Mouse (Mus musculus) lung, postnatal 0 days (tissue): ENCODE measurements around the gene Arpp21. TPM values are rescaled to one million over a fixed set of nuclear protein-coding genes. Genes with fewer than 3 reads are reported as not detected.

Experiments
- ATAC-seq: fragments of 200-750 bp; cut with Nextera tagmentation; 2 replicates; pipeline ENCODE4 v1.8.0; 2017; ENCODE audit warnings: moderate library complexity
- DNase-seq: peaks from one replicate; pipeline ENCODE4 v3.0.0-alpha.2; 2016; ENCODE audit warnings: low spot score
- H3K27ac ChIP-seq: fragments of 300-500 bp; sonication (generic); 2 replicates; pipeline ENCODE4 v1.5.1; 2014; ENCODE audit warnings: antibody characterized with exemption, mild to moderate bottlenecking, low read length, mixed read lengths
- H3K27me3 ChIP-seq: fragments of 300-500 bp; sonication (generic); replicated peaks from 2 replicates; pipeline ENCODE4 v1.6.1; 2014; ENCODE audit warnings: low read length, mixed read lengths; ENCODE audit not compliant: insufficient read depth
- H3K36me3 ChIP-seq: fragments of 300-500 bp; sonication (generic); 2 replicates; pipeline ENCODE4 v1.6.1; 2014; ENCODE audit warnings: low read length, mixed read lengths; ENCODE audit not compliant: insufficient read depth
- H3K4me1 ChIP-seq: fragments of 300-500 bp; sonication (generic); 2 replicates; pipeline ENCODE4 v1.6.1; 2014; ENCODE audit warnings: antibody characterized with exemption, low read depth, low read length, mixed read lengths; ENCODE audit not compliant: insufficient read depth
- H3K4me2 ChIP-seq: fragments of 300-500 bp; sonication (generic); replicated peaks from 2 replicates; pipeline ENCODE4 v1.6.1; 2014; ENCODE audit warnings: low read depth, mild to moderate bottlenecking, low read length, moderate library complexity, mixed read lengths
- H3K4me3 ChIP-seq: fragments of 300-500 bp; sonication (generic); 2 replicates; pipeline ENCODE4 v1.5.1; 2014; ENCODE audit warnings: low read depth, low read length
- H3K9ac ChIP-seq: fragments of 300-500 bp; sonication (generic); replicated peaks from 2 replicates; pipeline ENCODE4 v1.6.1; 2014; ENCODE audit warnings: low read depth, mild to moderate bottlenecking
- H3K9me3 ChIP-seq: fragments of 300-500 bp; sonication (generic); 2 replicates; pipeline ENCODE4 v1.6.1; 2016; ENCODE audit warnings: low read length, mixed read lengths
- CTCF ChIP-seq: IDR thresholded peaks from 2 replicates; pipeline ENCODE4 v1.5.1; 2016; ENCODE audit warnings: antibody characterized with exemption, mild to moderate bottlenecking
- EP300 ChIP-seq: IDR thresholded peaks from 2 replicates; pipeline ENCODE4 v1.6.1; 2016; ENCODE audit warnings: antibody characterized with exemption, mild to moderate bottlenecking, control low read depth
- WGBS: fragments of 180-500 bp; shearing (Covaris S2); extraction: QIAGEN DNeasy Blood & Tissue Kit; methylation state at CpG from one replicate; pipeline ENCODE4 v1.1.7; 2014; 5-methylcytosine and 5-hydroxymethylcytosine counted together
- polyA plus RNA-seq: library from polyadenylated mRNA; unstranded; fragments of >200 nt; fragmentation: Nextera tagmentation; extraction: Ambion mirVana; gene quantifications from 2 replicates; pipeline ENCODE4 v1.2.1, GENCODE M21; 2015

Gene Arpp21
- polyA plus RNA-seq, 1 experiment from 2014 or later, result not detected

DNA sequence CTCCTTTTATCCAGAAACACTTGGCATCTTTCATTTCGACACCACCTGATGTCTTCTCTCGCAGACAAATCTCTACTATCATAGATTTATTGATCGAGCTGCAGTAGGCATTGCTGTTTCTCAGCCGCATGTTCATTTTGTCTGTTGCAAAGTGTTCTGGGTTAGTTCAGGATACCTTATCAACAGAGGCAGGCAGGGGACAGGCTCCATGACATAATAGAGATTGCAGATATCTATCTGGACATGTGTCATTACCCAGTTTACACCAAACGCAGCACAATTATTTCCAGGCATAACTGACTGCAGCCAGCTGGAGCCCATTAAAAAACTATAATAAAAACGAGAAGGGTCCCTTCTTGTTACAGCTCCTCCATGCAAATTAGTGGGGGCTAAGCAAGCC lies 59.4 kb downstream of the Arpp21 start:
- Histone ChIP-seq H3K9me3 (no peaks in the 10 kb centered on the region), H3K4me1 (no peaks in the 10 kb centered on the region), H3K9ac (no peak overlapping the region), H3K4me2 (no peak overlapping the region), H3K27ac (no peak overlapping the region), H3K4me3 (no peak overlapping the region), H3K36me3 (no peaks in the 10 kb centered on the region), H3K27me3 (no peaks in the 10 kb centered on the region)
- no peak for DNase-seq
- no peak for ATAC-seq
- TF ChIP-seq CTCF (no peak), EP300 (no peak)
- WGBS, result 59% methylated on average over 6 of the region's 6 CpGs

DNA sequence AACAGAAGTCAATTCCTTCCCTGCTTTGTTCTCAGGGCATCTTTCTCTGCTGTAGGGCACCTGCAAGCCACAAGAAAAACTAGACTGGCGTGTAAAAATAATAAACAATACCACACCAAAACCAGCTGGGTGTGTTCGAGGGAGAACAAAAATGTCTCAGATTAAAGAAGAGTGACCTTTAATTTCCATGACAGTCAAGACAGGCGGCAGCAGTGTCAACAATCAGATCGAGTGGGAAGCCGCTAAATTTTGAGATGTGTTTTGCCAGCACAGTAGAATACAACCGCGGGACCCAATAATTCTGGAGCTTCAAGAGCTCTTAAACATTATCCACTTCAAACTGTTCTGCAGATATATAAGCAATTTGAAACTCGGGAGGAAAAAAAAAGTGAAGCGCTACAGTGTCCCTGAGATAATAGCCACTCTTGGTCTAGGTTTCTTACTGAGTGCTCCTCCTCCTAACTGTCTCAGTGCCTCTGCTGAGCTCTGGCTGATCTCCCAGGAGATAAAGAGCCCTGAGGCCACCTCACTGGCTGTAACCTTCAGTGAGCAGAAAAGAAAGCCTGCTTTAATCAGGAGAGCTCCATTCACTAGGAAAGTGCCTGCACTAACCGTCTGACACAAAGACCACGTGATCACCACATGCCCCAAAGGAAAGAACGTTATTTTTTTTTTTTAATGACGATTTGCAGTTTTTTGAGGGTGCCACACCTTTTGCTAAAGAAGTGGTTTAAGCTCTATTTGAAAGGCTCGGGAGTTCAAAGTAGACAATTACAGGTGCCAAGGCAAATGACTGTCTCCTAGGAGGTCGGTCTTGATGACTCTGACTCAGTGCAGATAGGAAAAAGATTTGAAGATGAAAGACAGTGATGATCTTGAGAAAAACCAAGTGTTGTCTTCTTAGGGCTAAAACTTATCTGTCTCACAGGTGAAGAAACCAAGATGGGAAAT lies 61.1 kb downstream of the Arpp21 start:
- Histone ChIP-seq H3K27me3 (no peaks in the 10 kb centered on the region), H3K9ac (no peak overlapping the region), H3K4me1 (no peaks in the 10 kb centered on the region), H3K9me3 (no peaks in the 10 kb centered on the region), H3K36me3 (no peaks in the 10 kb centered on the region), H3K4me3 (no peak overlapping the region), H3K4me2 (no peak overlapping the region), H3K27ac (no peak overlapping the region)
- ATAC-seq (no peak), DNase-seq (no peak)
- 14% methylated on average over 15 of the region's 15 CpGs for WGBS
- no peak for TF ChIP-seq CTCF
- no peak for TF ChIP-seq EP300

DNA sequence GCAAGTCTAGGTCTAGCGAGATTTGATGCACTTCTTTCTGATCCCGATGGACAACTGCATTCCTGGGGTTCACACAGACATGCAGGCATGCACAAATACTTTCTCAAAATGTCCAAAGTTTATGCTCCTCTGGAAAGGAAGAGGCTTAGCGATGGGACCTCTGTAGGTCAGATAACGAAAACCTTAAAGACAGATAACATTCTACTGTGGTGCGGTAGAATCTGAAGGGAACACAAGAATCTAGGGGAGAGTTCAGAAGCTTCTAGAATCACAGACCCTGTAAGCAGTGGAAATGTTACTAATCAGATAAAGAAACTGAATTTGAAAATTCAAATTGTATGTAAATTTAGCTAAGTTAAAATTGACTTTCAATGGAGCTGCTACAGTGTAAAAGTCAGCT lies 62.0 kb downstream of the Arpp21 start:
- Histone ChIP-seq H3K4me1 (no peaks in the 10 kb centered on the region), H3K27ac (no peak overlapping the region), H3K27me3 (no peaks in the 10 kb centered on the region), H3K9ac (no peak overlapping the region), H3K9me3 (no peaks in the 10 kb centered on the region), H3K36me3 (no peaks in the 10 kb centered on the region), H3K4me3 (no peak overlapping the region), H3K4me2 (no peak overlapping the region)
- ATAC-seq (no peak), DNase-seq (no peak)
- TF ChIP-seq CTCF (no peak), EP300 (no peak)
- 68% methylated on average over 5 of the region's 5 CpGs for WGBS

DNA sequence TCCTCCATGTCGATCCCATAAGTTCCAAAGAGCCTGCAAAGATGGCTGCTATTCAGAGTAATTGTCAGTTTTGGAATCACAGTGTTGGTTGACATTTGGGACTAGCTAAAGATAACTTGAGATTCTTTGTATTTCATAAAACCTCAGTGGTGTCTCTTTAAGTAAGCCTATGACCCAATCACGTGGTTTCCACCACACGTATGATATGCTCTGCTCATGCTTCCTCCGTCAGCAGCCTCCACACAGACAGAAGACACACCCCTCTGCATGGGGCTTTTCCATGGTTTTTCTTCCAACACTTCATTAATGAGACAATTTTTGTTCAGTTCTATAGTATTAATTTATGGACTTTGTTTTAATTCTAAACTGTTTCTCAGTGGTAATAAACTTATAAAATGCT lies 71.1 kb downstream of the Arpp21 start:
- Histone ChIP-seq H3K9me3 (no peaks in the 10 kb centered on the region), H3K36me3 (no peaks in the 10 kb centered on the region), H3K4me2 (no peak overlapping the region), H3K4me3 (no peak overlapping the region), H3K4me1 (no peaks in the 10 kb centered on the region), H3K27me3 (no peaks in the 10 kb centered on the region), H3K27ac (no peak overlapping the region), H3K9ac (no peak overlapping the region)
- ATAC-seq (no peak), DNase-seq (no peak)
- WGBS, result 64% methylated on average over 4 of the region's 4 CpGs
- TF ChIP-seq EP300, result no peak
- no peak for TF ChIP-seq CTCF

DNA sequence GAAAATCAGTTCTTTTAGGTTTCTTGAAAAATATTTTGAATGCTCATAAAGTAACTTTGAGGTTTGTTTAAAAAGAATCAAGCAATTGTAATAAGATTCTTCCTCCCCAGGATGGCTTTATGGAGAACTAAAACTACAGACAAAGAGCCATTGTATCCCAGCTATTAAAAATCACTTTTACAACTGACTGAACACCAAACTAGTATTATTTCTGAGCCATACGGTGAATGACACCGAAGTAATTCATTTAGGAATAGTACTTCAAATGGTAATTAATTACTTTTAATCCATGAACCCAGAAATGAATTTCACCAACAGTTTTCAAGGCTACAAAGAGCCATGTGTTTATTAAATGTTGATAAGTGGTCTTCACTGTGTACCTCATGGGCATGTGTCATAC lies 74.8 kb downstream of the Arpp21 start:
- Histone ChIP-seq H3K36me3 (no peaks in the 10 kb centered on the region), H3K27me3 (no peaks in the 10 kb centered on the region), H3K9me3 (no peaks in the 10 kb centered on the region), H3K9ac (no peak overlapping the region), H3K4me2 (no peak overlapping the region), H3K4me3 (no peak overlapping the region), H3K27ac (no peak overlapping the region), H3K4me1 (no peaks in the 10 kb centered on the region)
- WGBS, result 75% methylated on average over 2 of the region's 2 CpGs
- DNase-seq, result no peak
- TF ChIP-seq CTCF, result no peak
- ATAC-seq, result no peak

DNA sequence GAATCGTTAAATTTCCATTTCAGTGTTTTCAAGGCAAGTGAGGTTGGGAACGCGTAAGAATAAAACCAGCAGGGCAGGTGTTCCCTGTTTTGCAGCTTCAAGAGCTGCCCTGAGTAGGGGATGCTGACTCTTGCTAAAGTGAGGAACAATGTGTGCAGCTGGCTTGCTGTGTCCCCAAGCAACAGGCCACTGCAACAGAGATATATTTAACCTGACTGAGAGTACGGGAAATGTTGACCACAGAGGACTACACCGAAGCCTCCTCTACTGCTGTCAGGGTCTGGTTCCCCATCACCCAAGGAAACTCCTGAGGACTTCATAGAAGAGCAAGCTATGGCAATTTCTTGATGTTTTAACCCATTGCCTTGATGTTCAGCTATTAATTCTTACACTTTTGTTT lies 81.8 kb downstream of the Arpp21 start:
- 61% methylated on average over 5 of the region's 5 CpGs for WGBS
- DNase-seq, result no peak

More for the DNA sequence above, 81.8 kb downstream of the Arpp21 start:
- H3K9me3 ChIP-seq, result no peaks in the 10 kb centered on the region
- no peak overlapping the region for H3K4me2 ChIP-seq
- no peak for ATAC-seq
- no peak overlapping the region for H3K9ac ChIP-seq
- H3K4me1 ChIP-seq, result no peaks in the 10 kb centered on the region
- H3K27me3 ChIP-seq, result no peaks in the 10 kb centered on the region
- TF ChIP-seq EP300 (no peak), CTCF (no peak)
- H3K36me3 ChIP-seq, result no peaks in the 10 kb centered on the region
- no peak overlapping the region for H3K27ac ChIP-seq
- H3K4me3 ChIP-seq, result no peak overlapping the region
